Mouse (Mus musculus): ENCODE data around the gene Slc30a2.
"Not testable (repeated sequence)": the region's sequence is repeated elsewhere in the genome, so short reads cannot be mapped to it uniquely, and the experiment has no call there.

Slc30a2 gene

GRCm38 (mm10) chr4:134343071-134344031 lies at the start of gene Slc30a2:
Gene Slc30a2, plus strand, starts transcription at chr4:134343181.
- DNase-seq (ENCODE audit: low spot score): peak; percentile 19

GRCm38 (mm10) chr4:134293692-134294163 lies 49.3 kb upstream of the Slc30a2 start:
- DNase-seq (ENCODE audit: low spot score): no peak

- not testable (repeated sequence) for DNase-seq (ENCODE audit: low spot score)
Observed at GRCm38 (mm10) chr4:134296096-134296495, 46.9 kb upstream of the Slc30a2 start.

GRCm38 (mm10) chr4:134296523-134296922 lies 46.5 kb upstream of the Slc30a2 start:
- DNase-seq (ENCODE audit: low spot score): no peak

- no peak for DNase-seq (ENCODE audit: low spot score)
Observed at GRCm38 (mm10) chr4:134297369-134297768, 45.6 kb upstream of the Slc30a2 start.

- DNase-seq (ENCODE audit: low spot score): no peak
Observed at GRCm38 (mm10) chr4:134298626-134299497, 44.1 kb upstream of the Slc30a2 start.

GRCm38 (mm10) chr4:134299498-134299810 lies 43.5 kb upstream of the Slc30a2 start:
- DNase-seq (ENCODE audit: low spot score): no peak

- DNase-seq (ENCODE audit: low spot score): no peak
Observed at GRCm38 (mm10) chr4:134300316-134300715, 42.7 kb upstream of the Slc30a2 start.

- no peak for DNase-seq (ENCODE audit: low spot score)
Observed at GRCm38 (mm10) chr4:134302084-134302483, 40.9 kb upstream of the Slc30a2 start.

GRCm38 (mm10) chr4:134306963-134307362 lies 36.0 kb upstream of the Slc30a2 start:
- no peak for DNase-seq (ENCODE audit: low spot score)

GRCm38 (mm10) chr4:134307367-134308072 lies 35.5 kb upstream of the Slc30a2 start:
- DNase-seq (ENCODE audit: low spot score): peak; percentile 45

GRCm38 (mm10) chr4:134310106-134310505 lies 32.9 kb upstream of the Slc30a2 start:
- DNase-seq (ENCODE audit: low spot score): no peak

GRCm38 (mm10) chr4:134310656-134311055 lies 32.3 kb upstream of the Slc30a2 start:
- DNase-seq (ENCODE audit: low spot score): no peak

- no peak for DNase-seq (ENCODE audit: low spot score)
Observed at GRCm38 (mm10) chr4:134311784-134312183, 31.2 kb upstream of the Slc30a2 start.

- DNase-seq (ENCODE audit: low spot score): no peak
Observed at GRCm38 (mm10) chr4:134312341-134312740, 30.6 kb upstream of the Slc30a2 start.

GRCm38 (mm10) chr4:134312901-134313300 lies 30.1 kb upstream of the Slc30a2 start:
- no peak for DNase-seq (ENCODE audit: low spot score)

GRCm38 (mm10) chr4:134314081-134314655 lies 28.8 kb upstream of the Slc30a2 start:
- no peak for DNase-seq (ENCODE audit: low spot score)

GRCm38 (mm10) chr4:134314876-134315275 lies 28.1 kb upstream of the Slc30a2 start, which contains the start of gene Trim63:
Gene Trim63, plus strand, starts transcription at chr4:134315120.
- no peak for DNase-seq (ENCODE audit: low spot score)

- no peak for DNase-seq (ENCODE audit: low spot score)
Observed at GRCm38 (mm10) chr4:134315470-134315869, 27.5 kb upstream of the Slc30a2 start.

GRCm38 (mm10) chr4:134316390-134316789 lies 26.6 kb upstream of the Slc30a2 start:
- no peak for DNase-seq (ENCODE audit: low spot score)

- no peak for DNase-seq (ENCODE audit: low spot score)
Observed at GRCm38 (mm10) chr4:134319074-134319473, 23.9 kb upstream of the Slc30a2 start.

GRCm38 (mm10) chr4:134319674-134320073 lies 23.3 kb upstream of the Slc30a2 start:
- no peak for DNase-seq (ENCODE audit: low spot score)
